Mouse (Mus musculus): ENCODE data around the gene Lrp2. TPM values are rescaled to one million over a fixed set of nuclear protein-coding genes. Genes with fewer than 3 reads are reported as not detected.

The Lrp2 gene
- total RNA-seq, 1 experiment: 124 TPM

DNA sequence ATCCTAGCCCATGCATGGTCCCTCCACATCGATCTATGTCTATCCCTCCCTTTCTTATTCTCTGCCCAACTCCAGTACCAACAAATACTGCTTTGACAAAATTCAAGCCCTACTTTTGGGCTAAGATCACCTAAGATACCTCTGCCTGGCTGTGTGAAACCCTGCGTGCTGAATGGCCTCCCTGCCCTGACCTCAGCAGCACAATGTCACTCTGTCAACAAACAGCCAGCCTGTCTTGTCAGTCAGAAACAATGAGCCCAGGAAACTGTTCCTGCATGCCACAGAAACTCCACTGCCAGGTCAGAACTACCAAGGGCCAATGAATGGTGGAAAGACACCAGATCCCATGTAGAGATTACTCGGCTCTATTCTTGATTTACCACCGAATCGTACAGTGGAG is 55.7 kb downstream of the Lrp2 start:
- no peaks in the 10 kb centered on the region for H3K9me3 ChIP-seq (ENCODE audit: control insufficient read depth, insufficient read depth, low read depth, low read length)
- H3K27ac ChIP-seq (ENCODE audit: insufficient read depth, low read depth, low read length, poor library complexity, severe bottlenecking): no peak overlapping the region
- TF ChIP-seq ZC3H11A (IDR thresholded peaks at IDR 0.05; ENCODE audit: borderline replicate concordance, low read depth, low read length): no peak
- no peaks in the 10 kb centered on the region; the same call in 1 of the 2 replicates for H3K36me3 ChIP-seq (ENCODE audit: control insufficient read depth, insufficient read depth, low read length, poor library complexity, severe bottlenecking)
- no peak overlapping the region for H3K4me3 ChIP-seq (ENCODE audit: insufficient read depth in 1 of 2, low read depth in 1 of 2, low read length in 2 of 2, poor library complexity in 1 of 2, severe bottlenecking in 1 of 2)
- no peak overlapping the region for H3K9ac ChIP-seq (ENCODE audit: insufficient read depth, low read depth, low read length, poor library complexity, severe bottlenecking)
- H3K4me1 ChIP-seq (ENCODE audit: control insufficient read depth in 2 of 2, insufficient read depth in 2 of 2, low read length in 2 of 2, poor library complexity in 1 of 2): peaks cover 5 to 15% of the 10 kb centered on the region in 2 experiments
- DNase-seq (ENCODE audit: low read depth, low spot score): no peak
- in situ Hi-C loops (cut with MboI; ENCODE audit: low sequenced_read_pairs in 2 of 2, unreplicated experiment in 2 of 2): no loop called here

DNA sequence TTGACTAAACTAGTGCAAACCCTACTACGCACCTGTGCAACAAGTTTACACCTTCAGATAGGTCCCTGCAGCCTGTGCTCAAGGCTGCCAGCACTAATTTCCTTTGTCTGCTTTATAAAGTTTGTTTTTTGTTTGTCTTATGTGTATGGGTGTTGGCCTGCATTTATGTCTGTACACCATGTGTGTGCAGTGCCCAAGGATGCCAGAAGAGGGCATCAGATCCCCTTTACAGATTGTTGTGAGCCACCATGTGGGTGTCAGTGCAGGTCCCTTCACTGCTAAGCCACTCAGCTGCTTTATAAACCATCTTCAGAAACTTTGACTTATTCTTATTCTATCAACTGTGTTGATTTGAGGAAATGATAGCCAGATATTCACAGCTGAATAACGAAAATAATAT is 65.6 kb downstream of the Lrp2 start:
- no peak overlapping the region for H3K9ac ChIP-seq (ENCODE audit: insufficient read depth, low read depth, low read length, poor library complexity, severe bottlenecking)
- peaks cover 6% of the 10 kb centered on the region; the same call in 1 of the 2 replicates for H3K36me3 ChIP-seq (ENCODE audit: control insufficient read depth, insufficient read depth, low read length, poor library complexity, severe bottlenecking)
- H3K27ac ChIP-seq (ENCODE audit: insufficient read depth, low read depth, low read length, poor library complexity, severe bottlenecking): no peak overlapping the region
- DNase-seq (ENCODE audit: low read depth, low spot score): peak; percentile 37
- in situ Hi-C loops (cut with MboI; ENCODE audit: low sequenced_read_pairs in 2 of 2, unreplicated experiment in 2 of 2): no loop called here
- no peaks in the 10 kb centered on the region for H3K9me3 ChIP-seq (ENCODE audit: control insufficient read depth, insufficient read depth, low read depth, low read length)
- H3K4me1 ChIP-seq (ENCODE audit: control insufficient read depth in 2 of 2, insufficient read depth in 2 of 2, low read length in 2 of 2, poor library complexity in 1 of 2): no peaks in the 10 kb centered on the region
- TF ChIP-seq HCFC1 (IDR thresholded peaks at IDR 0.05; ENCODE audit: borderline replicate concordance, insufficient read depth, low read length): no peak
- TF ChIP-seq ZNF384 (IDR thresholded peaks at IDR 0.05; ENCODE audit: low read depth, low read length): no peak
- TF ChIP-seq MAFK (IDR thresholded peaks at IDR 0.05; ENCODE audit: insufficient read depth, low read depth, low read length): no peak
- TF ChIP-seq CHD2 (IDR thresholded peaks at IDR 0.05; ENCODE audit: low read depth, low read length): no peak
- TF ChIP-seq ZC3H11A (IDR thresholded peaks at IDR 0.05; ENCODE audit: borderline replicate concordance, low read depth, low read length): peak; percentile 55; the same call in 1 of the 2 replicates
- no peak overlapping the region for H3K4me3 ChIP-seq (ENCODE audit: insufficient read depth in 1 of 2, low read depth in 1 of 2, low read length in 2 of 2, poor library complexity in 1 of 2, severe bottlenecking in 1 of 2)

DNA sequence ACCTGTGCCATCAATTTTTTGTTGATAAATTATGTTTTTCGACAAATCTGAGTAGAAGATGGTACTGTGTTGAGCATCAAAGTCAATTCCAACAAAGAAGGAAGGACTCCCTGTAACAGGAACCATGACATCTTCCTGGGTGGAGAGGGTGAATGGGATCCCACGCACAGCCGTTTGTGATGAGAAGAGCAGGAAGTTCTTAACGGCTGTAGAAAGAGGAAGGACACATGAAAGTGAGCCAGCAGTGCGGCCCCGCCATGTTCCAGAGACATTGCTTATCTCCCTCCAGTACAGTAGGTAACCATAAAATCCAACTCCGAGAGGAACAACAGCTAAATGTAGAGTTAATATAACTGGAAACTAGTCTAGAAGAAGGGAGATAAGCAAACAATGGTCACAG is 67.6 kb downstream of the Lrp2 start:
- peaks cover 6% of the 10 kb centered on the region; the same call in 1 of the 2 replicates for H3K36me3 ChIP-seq (ENCODE audit: control insufficient read depth, insufficient read depth, low read length, poor library complexity, severe bottlenecking)
- no peak for DNase-seq (ENCODE audit: low read depth, low spot score)
- H3K4me3 ChIP-seq (ENCODE audit: insufficient read depth in 1 of 2, low read depth in 1 of 2, low read length in 2 of 2, poor library complexity in 1 of 2, severe bottlenecking in 1 of 2): no peak overlapping the region
- H3K9me3 ChIP-seq (ENCODE audit: control insufficient read depth, insufficient read depth, low read depth, low read length): no peaks in the 10 kb centered on the region
- no peaks in the 10 kb centered on the region for H3K4me1 ChIP-seq (ENCODE audit: control insufficient read depth in 2 of 2, insufficient read depth in 2 of 2, low read length in 2 of 2, poor library complexity in 1 of 2)
- in situ Hi-C loops (cut with MboI; ENCODE audit: low sequenced_read_pairs in 2 of 2, unreplicated experiment in 2 of 2): no loop called here
- TF ChIP-seq MAFK (IDR thresholded peaks at IDR 0.05; ENCODE audit: insufficient read depth, low read depth, low read length) (no peak), HCFC1 (IDR thresholded peaks at IDR 0.05; ENCODE audit: borderline replicate concordance, insufficient read depth, low read length) (no peak), CHD2 (IDR thresholded peaks at IDR 0.05; ENCODE audit: low read depth, low read length) (no peak), ZC3H11A (IDR thresholded peaks at IDR 0.05; ENCODE audit: borderline replicate concordance, low read depth, low read length) (no peak), ZNF384 (IDR thresholded peaks at IDR 0.05; ENCODE audit: low read depth, low read length) (no peak)
- H3K27ac ChIP-seq (ENCODE audit: insufficient read depth, low read depth, low read length, poor library complexity, severe bottlenecking): no peak overlapping the region
- no peak overlapping the region for H3K9ac ChIP-seq (ENCODE audit: insufficient read depth, low read depth, low read length, poor library complexity, severe bottlenecking)

DNA sequence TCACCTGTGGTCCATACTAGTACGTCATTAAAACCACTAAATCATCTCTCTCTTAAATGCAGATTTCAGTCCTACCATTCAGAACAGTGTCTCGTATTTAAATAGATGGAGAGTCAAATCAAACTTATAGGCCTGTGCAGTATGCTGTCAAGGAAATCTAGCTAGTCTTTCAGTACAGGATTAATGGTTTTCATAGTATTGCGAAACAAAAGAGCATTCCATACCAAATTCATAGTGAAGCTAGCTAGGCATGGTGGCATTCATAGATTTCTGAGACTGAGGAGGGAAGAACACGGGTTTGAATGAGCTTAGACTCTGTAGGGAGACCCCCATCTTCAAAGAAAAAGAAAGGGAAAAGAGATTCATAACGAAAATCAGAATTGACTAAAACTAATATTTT is 74.1 kb downstream of the Lrp2 start:
- in situ Hi-C loops (cut with MboI; ENCODE audit: low sequenced_read_pairs in 2 of 2, unreplicated experiment in 2 of 2): no loop called here
- Histone ChIP-seq H3K36me3 (ENCODE audit: control insufficient read depth, insufficient read depth, low read length, poor library complexity, severe bottlenecking) (peaks cover 19% of the 10 kb centered on the region; the same call in 1 of the 2 replicates), H3K4me3 (ENCODE audit: insufficient read depth in 1 of 2, low read depth in 1 of 2, low read length in 2 of 2, poor library complexity in 1 of 2, severe bottlenecking in 1 of 2) (no peak overlapping the region), H3K9me3 (ENCODE audit: control insufficient read depth, insufficient read depth, low read depth, low read length) (no peaks in the 10 kb centered on the region), H3K4me1 (ENCODE audit: control insufficient read depth in 2 of 2, insufficient read depth in 2 of 2, low read length in 2 of 2, poor library complexity in 1 of 2) (no peaks in the 10 kb centered on the region), H3K9ac (ENCODE audit: insufficient read depth, low read depth, low read length, poor library complexity, severe bottlenecking) (no peak overlapping the region), H3K27ac (ENCODE audit: insufficient read depth, low read depth, low read length, poor library complexity, severe bottlenecking) (no peak overlapping the region)
- TF ChIP-seq ZC3H11A (IDR thresholded peaks at IDR 0.05; ENCODE audit: borderline replicate concordance, low read depth, low read length): no peak
- TF ChIP-seq ZNF384 (IDR thresholded peaks at IDR 0.05; ENCODE audit: low read depth, low read length): no peak
- no peak for TF ChIP-seq HCFC1 (IDR thresholded peaks at IDR 0.05; ENCODE audit: borderline replicate concordance, insufficient read depth, low read length)
- TF ChIP-seq MAFK (IDR thresholded peaks at IDR 0.05; ENCODE audit: insufficient read depth, low read depth, low read length): no peak
- TF ChIP-seq CHD2 (IDR thresholded peaks at IDR 0.05; ENCODE audit: low read depth, low read length): no peak
- no peak for DNase-seq (ENCODE audit: low read depth, low spot score)

DNA sequence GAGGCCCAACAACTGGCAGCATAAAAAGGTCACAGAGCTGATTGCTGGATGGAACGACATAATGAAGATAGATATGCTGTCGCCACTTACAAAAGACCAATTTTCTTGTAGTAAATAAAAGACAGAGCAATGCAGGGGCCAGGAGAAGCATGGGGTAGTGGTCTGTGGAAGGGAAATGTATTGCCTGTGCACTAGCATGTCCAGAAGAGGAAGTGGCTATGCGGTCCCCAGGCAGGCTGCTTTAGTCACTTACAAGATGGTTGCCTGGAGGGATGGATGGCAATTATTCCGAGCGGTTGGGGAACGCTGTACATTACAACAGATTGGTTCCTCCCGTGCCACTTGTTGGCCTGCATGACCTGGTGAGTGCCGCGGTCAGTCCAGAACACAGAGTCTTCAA is 85.5 kb downstream of the Lrp2 start:
- Histone ChIP-seq H3K27ac (ENCODE audit: insufficient read depth, low read depth, low read length, poor library complexity, severe bottlenecking) (no peak overlapping the region), H3K9me3 (ENCODE audit: control insufficient read depth, insufficient read depth, low read depth, low read length) (no peaks in the 10 kb centered on the region), H3K36me3 (ENCODE audit: control insufficient read depth, insufficient read depth, low read length, poor library complexity, severe bottlenecking) (peaks cover 10% of the 10 kb centered on the region), H3K4me1 (ENCODE audit: control insufficient read depth in 2 of 2, insufficient read depth in 2 of 2, low read length in 2 of 2, poor library complexity in 1 of 2) (no peaks in the 10 kb centered on the region), H3K4me3 (ENCODE audit: insufficient read depth in 1 of 2, low read depth in 1 of 2, low read length in 2 of 2, poor library complexity in 1 of 2, severe bottlenecking in 1 of 2) (no peak overlapping the region), H3K9ac (ENCODE audit: insufficient read depth, low read depth, low read length, poor library complexity, severe bottlenecking) (no peak overlapping the region)
- TF ChIP-seq HCFC1 (IDR thresholded peaks at IDR 0.05; ENCODE audit: borderline replicate concordance, insufficient read depth, low read length): no peak
- in situ Hi-C loops (cut with MboI; ENCODE audit: low sequenced_read_pairs in 2 of 2, unreplicated experiment in 2 of 2): no loop called here
- DNase-seq (ENCODE audit: low read depth, low spot score): no peak
